Mouse (Mus musculus): ENCODE measurements around the gene Fam205a2. TPM values are rescaled to one million over a fixed set of nuclear protein-coding genes. Genes with fewer than 3 reads are reported as not detected.
"Not testable (repeated sequence)": the region's sequence is repeated elsewhere in the genome, so short reads cannot be mapped to it uniquely, and the experiment has no call there.

Fam205a2 gene
- not detected for total RNA-seq (2021)

DNA sequence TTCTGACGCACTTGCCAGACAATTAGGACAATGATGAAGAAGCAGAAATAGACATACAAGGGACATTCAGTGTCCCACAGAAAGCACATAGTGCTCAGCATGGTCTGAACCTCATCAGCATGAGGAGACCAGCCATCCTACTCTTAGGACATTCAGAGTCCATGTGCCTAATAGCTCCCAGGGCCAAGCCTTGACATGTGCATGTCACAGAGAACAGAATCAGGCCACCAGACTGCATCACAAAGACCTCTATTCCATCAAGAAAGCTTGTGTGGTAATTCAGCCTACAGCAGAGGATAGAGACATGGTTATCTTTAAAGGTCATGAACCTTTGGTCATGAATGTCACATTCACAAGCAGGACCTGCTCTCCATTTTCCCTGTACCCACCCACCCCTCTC lies at the start of gene Fam205a2:
Gene Fam205a2 (minus strand): TSS at position 101 of the 400 bp plus-strand sequence.
- DNase-seq (ENCODE audit: low spot score in 2 of 2); intact Hi-C loops (cut with DNase I): not testable (repeated sequence)

Other genes with a start within 250 kb of the Fam205a2 start
- gene Gm21953, start 233.9 kb downstream of the Fam205a2 start, total RNA-seq (2021), result not detected
- not detected for gene Fam205a3, start 209.8 kb downstream of the Fam205a2 start, total RNA-seq (2021)
- gene Gm21586, start 88.8 kb downstream of the Fam205a2 start, total RNA-seq (2021), result not detected
- gene Gm2163, start 61.4 kb downstream of the Fam205a2 start, total RNA-seq (2021), result 1 to 10 TPM; 7.2 to 7.8 TPM
- not detected for gene Gm10591, start 84.0 kb upstream of the Fam205a2 start, total RNA-seq (2021)
- 10 to 100 TPM; 11.4 to 14.2 TPM for gene Gm2564, start 101.5 kb upstream of the Fam205a2 start, total RNA-seq (2021)
- 1 to 10 TPM; 2.6 to 7.9 TPM for gene Ccl27b, start 127.1 kb upstream of the Fam205a2 start, total RNA-seq (2021)
- gene Il11ra2, start 133.7 kb upstream of the Fam205a2 start, total RNA-seq (2021), result under 1 TPM in 1 of 2 experiments, not detected in 1; 0.48 TPM
- gene 4930578G10Rik, start 207.4 kb upstream of the Fam205a2 start, total RNA-seq (2021), result 1 to 10 TPM; 1.6 to 3.5 TPM
- under 1 TPM in 1 of 2 experiments, not detected in 1; 0.57 TPM for gene Ccl19, start 228.4 kb upstream of the Fam205a2 start, total RNA-seq (2021)
- not detected for gene Ccl21a, start 245.8 kb upstream of the Fam205a2 start, total RNA-seq (2021)

All from left cerebral cortex, postnatal 25 days (tissue).